Mouse (Mus musculus) ovary, postnatal 36 days (tissue): Measurements from ENCODE around the gene Gstp3.
"Not testable (repeated sequence)": the region's sequence is repeated elsewhere in the genome, so short reads cannot be mapped to it uniquely, and the experiment has no call there.

ENCODE experiments used
- DNase-seq: peaks from one replicate; pipeline ENCODE4 v3.0.0; 2022; ENCODE audit warnings: low spot score, mixed read lengths

The Gstp3 gene

GRCm38 (mm10) chr19:4060899-4061465 is 1.6 kb upstream of the Gstp3 start:
- no peak for DNase-seq

DNA sequence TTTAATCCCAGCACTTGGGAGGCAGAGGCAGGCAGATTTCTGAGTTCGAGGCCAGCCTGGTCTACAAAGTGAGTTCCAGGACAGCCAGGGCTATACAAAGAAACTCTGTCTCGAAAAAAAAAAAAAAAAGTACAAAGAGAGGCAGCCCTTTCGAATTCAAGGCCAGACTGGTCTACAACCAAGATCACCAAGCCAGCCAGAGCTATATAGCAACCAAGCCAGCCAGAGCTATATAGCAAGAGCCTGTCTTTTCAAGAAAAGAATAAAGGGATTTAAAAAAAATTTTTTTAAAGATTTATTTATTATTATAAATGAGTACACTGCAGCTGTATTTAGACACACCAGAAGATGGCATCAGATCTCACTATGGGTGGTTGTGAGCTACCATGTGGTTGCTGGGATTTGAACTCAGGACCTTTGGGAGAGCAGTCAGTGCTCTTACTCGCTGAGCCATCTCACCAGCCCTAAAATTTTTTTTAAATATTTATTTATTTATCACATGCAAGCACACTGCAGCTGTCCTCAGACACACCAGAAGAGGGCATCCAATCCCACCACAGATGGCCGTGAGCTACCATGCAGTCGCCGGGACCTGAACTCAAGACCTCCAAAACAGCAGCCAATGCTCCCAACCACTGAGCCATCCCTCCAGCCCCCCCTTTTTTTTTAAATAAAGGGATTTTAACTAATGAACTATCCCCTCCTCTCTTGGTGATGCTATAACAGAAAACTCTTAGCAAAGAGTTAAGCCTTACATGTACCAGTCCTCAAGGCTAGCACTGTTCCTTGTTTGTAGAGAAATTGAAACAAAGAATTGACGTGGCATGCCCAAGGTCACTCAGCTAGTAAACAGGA is 902 bp upstream of the Gstp3 start:
- not testable (repeated sequence) for DNase-seq

- DNase-seq: no peak
Measured at GRCm38 (mm10) chr19:4058581-4058980, 788 bp downstream of the Gstp3 start.

DNA sequence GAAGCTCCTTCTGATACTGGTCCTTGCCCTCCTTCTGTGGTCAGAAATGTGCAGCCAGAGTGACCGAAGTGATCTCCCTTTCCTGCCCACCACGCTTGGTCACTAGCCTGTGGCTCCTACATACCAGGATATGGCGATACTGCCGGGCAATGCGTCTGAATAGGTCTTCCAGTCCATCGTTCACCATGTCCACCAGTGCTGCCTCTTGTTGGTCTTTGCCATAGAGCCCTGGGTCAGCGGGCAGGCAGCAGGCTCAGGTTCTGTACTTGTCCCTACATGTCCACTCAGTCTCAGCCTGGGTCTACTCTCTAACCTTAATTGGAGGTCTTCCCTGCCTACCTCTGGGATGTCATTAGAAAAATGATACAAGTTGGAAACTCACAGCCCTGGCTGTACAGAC is 1.4 kb downstream of the Gstp3 start:
- no peak for DNase-seq

GRCm38 (mm10) chr19:4057389-4057788 is 2.0 kb downstream of the Gstp3 start:
- DNase-seq: no peak

DNA sequence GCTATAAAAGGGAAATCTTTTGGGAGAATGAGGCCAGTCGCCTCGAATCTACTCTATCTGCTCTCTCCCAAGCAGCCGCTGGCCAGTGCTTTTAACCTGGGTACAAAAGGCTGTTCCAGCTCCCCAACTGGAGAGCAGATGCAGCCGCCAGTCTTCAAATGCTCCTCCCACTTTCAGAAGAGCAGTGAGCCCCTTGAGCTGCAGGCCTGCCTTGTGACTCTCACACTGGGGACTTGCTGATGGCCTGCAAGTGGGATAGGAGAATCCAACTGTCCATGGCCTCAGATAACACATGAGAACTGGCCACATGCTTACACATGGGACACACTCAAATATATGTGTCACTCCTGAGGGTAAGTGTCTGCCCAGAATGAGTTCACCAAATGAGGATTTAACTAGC is 2.6 kb downstream of the Gstp3 start:
- no peak for DNase-seq

- no peak for DNase-seq
Measured at GRCm38 (mm10) chr19:4055947-4056693, 3.2 kb downstream of the Gstp3 start.

- DNase-seq: no peak
Measured at GRCm38 (mm10) chr19:4055216-4055946, 4.0 kb downstream of the Gstp3 start.

- no peak for DNase-seq
Measured at GRCm38 (mm10) chr19:4054613-4055012, 4.8 kb downstream of the Gstp3 start.

GRCm38 (mm10) chr19:4052516-4053030 is 6.8 kb downstream of the Gstp3 start:
- DNase-seq: no peak

DNA sequence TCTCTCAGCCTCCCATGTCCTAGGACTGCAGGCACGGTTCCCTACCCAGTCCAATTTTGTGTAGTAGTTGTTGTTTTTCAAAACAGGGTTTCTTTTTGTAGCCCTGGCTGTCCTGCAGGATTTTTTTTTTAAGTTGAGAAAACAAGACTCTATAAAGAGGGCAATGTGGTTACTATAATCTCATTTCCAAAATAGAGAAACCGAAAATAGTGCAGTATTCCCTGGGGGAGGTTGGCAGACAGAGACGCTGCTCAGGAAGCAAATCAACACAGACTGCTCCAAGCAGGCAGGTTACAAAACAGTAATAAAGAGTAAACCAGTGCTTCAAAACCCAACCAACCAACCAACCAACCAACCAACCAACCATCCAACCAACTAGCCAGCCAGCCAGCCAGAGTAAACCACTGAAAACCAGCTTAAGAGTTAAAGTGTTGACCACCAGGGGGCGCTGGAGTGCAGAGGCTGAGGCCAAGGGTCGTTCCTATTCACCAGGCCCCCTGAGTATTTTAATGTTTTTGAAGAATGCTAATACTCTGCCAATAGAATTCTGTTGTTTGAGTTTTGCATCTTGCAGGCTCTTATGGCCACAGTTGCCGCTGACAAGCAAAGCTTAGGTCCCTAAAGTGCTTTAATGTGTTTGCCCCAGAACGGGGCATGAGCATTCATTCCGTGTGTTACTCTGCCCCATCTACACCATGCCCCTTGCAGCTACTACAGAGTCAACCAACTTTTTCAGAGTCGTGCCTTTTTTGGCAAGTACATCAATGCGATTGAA is 7.4 kb downstream of the Gstp3 start:
- DNase-seq: peak; percentile 63

DNA sequence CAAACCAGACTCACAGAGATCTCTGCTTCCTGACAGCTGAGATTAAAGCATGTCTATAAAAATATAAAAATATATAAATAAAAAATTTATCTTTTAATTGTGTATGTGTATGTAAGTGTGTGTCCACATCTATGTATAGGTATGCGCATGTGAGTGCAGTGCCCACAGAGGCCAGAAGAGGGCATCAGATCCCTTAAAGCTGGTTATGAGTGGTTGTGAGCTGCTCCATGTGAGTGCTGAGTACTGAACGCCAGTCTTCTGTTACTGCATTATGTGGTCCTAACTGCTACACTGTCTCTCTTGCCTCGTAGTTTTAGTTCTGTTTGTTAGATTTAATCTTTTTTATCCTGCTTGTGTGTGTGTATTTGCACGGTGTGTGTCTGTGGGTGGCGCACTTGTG is 8.4 kb downstream of the Gstp3 start:
- no peak for DNase-seq

DNA sequence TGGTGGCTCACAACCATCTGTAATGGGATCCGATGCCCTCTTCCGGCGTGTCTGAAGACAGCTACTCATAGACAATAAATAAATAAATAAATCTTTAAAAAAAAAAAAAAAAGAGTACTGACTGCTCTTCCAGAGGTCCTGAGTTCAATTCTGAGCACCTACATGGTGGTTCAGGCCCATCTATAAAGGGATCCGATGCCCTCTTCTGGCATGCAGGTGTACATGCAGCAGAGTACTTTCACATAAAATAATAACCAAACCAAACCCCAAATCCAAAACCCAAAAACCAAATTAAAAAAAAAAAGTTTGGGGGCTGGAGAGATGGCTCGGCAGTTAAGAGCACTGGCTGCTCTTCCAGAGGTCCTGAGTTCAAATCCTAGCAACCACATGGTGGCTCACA is 10.3 kb downstream of the Gstp3 start:
- DNase-seq: not testable (repeated sequence)

GRCm38 (mm10) chr19:4047859-4048258 is 11.5 kb downstream of the Gstp3 start:
- DNase-seq: peak; percentile 70

DNA sequence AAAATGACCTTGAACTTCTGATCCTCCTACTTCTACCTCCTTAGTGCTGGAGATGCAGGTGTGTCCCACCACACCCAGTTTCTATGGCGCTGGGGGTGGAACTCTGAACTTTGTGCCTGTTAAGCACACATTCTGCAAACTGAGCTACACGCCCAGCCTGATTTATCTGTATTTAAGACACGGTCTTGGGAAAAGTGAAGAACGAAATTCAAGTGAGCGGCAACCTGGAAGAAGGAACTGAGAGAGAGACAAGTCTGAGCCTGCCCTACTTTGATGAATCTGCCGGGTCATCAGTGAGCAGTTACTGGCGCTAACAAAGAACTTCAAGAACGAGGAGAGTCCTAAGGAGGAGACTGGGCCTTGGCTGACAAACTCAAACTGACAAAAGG is 12.5 kb downstream of the Gstp3 start:
- no peak for DNase-seq

- DNase-seq: peak; percentile 64
Measured at GRCm38 (mm10) chr19:4045966-4046865, 13.2 kb downstream of the Gstp3 start, which contains the start of gene Gstp2. Gene Gstp2, minus strand, starts transcription at chr19:4046023.

DNA sequence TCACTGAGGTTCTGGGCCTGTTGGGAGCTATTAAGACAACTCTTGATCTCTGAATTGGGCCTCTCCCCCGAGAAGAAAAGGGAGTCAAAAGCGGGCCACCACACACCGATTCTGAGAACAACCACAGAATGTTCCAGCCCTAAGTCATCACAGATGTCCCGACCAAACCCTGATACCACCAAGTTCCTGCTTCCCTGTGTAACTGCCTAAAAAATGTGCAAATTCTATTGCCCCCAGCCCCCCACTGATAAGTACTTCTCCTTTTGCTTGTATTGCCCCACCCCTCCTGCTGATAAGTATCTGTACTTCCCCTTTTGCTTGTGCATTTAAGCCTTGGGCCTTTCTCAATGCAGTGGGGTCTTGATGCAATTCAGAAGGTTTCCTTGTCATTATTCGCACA is 15.3 kb downstream of the Gstp3 start:
- DNase-seq: not testable (repeated sequence)

- DNase-seq: no peak
Measured at GRCm38 (mm10) chr19:4042124-4042523, 17.2 kb downstream of the Gstp3 start.

DNA sequence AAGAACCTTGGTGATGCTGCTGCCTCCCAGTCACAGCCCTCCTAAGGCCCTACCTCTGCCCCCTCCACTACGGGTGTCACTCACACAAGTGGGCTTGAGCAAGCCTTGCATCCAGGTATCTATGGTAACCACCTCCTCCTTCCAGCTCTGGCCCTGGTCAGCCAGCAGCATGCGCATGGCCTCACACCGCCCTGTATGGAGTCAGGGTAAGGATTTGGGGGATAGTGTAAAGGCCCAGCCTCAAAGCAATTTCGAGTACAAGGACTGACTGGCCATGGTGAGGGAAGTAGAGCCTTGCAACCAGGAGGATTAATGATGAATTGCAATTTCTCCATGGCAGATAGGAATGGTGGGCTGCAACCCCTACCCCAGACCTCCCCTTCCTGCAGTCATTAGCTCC is 17.9 kb downstream of the Gstp3 start:
- not testable (repeated sequence) for DNase-seq

DNA sequence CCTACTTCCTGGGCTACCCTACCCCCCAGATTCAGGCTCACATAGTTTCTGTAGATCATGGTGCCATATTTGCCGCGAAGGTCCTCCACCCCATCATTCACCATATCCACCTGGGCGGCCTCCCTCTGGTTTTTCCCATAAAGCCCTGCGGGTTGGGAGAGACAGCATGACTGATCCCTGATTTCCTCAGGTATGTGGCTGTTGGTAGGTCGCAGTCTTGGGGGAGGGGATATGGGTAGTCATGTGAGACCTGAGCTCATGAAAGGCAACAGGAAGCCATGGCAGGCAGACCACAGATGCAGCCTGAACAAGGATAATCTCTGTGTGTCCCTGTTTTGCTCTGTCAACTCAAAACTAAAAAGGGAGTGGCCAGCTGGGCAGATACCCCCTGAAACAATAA is 18.4 kb downstream of the Gstp3 start:
- DNase-seq: not testable (repeated sequence)
